Mouse (Mus musculus) thymus, adult 2 months (tissue): Measurements from ENCODE around the gene Acad12. TPM values are rescaled to one million over a fixed set of nuclear protein-coding genes. Genes with fewer than 3 reads are reported as not detected.
"Not testable (repeated sequence)": the region's sequence is repeated elsewhere in the genome, so short reads cannot be mapped to it uniquely, and the experiment has no call there.

Experiments
- DNase-seq: peaks from one replicate; pipeline ENCODE4 v3.0.0; 2021
- H3K27ac ChIP-seq: fragments of 200-500 bp; 2 replicates; pipeline ENCODE4 v1.5.1; 2012; ENCODE audit warnings: low read length, control low read depth; ENCODE audit not compliant: control insufficient read depth, insufficient read depth
- H3K27me3 ChIP-seq: fragments of 200-500 bp; 2 replicates; pipeline ENCODE4 v1.6.1; 2012; ENCODE audit warnings: mild to moderate bottlenecking, low read length, moderate library complexity, mixed read lengths; ENCODE audit not compliant: control insufficient read depth, insufficient read depth
- H3K36me3 ChIP-seq: fragments of 200-500 bp; 2 replicates; pipeline ENCODE4 v1.6.1; 2012; ENCODE audit warnings: mild to moderate bottlenecking, low read length, moderate library complexity; ENCODE audit not compliant: control insufficient read depth, insufficient read depth
- H3K4me1 ChIP-seq: fragments of 200-500 bp; replicated peaks from 2 replicates; pipeline ENCODE4 v1.6.1; 2012; ENCODE audit warnings: low read length; ENCODE audit not compliant: control insufficient read depth, insufficient read depth
- H3K4me3 ChIP-seq: fragments of 200-500 bp; 2 replicates; pipeline ENCODE4 v1.5.1; 2012; ENCODE audit warnings: mild to moderate bottlenecking, low read length, control low read depth, moderate library complexity; ENCODE audit not compliant: control insufficient read depth, insufficient read depth
- CTCF ChIP-seq: fragments of 200-500 bp; IDR thresholded peaks from 2 replicates; pipeline ENCODE4 v1.5.1; 2012; ENCODE audit warnings: mild to moderate bottlenecking, control low read depth, low read length, moderate library complexity, borderline replicate concordance; ENCODE audit not compliant: control insufficient read depth, poor library complexity, insufficient read depth; ENCODE audit errors: extremely low read depth
- POLR2A ChIP-seq: fragments of 200-500 bp; IDR thresholded peaks from 2 replicates; pipeline ENCODE4 v1.6.1; 2012; ENCODE audit warnings: mild to moderate bottlenecking, low read length, control low read depth, moderate library complexity; ENCODE audit not compliant: control insufficient read depth, poor library complexity, insufficient read depth; ENCODE audit errors: extremely low read depth
- WGBS: fragments of 180-500 bp; shearing (Covaris S2); methylation state at CpG from one replicate; pipeline ENCODE4 v1.1.7; 2018; 5-methylcytosine and 5-hydroxymethylcytosine counted together
- polyA plus RNA-seq: library from polyadenylated mRNA; depleted of rRNA; stranded (reverse); fragments of >200 nt; gene quantifications from 2 replicates; pipeline ENCODE4 v1.2.3, GENCODE M21; 2012

Acad12 gene
- polyA plus RNA-seq, 1 experiment = 8.8 TPM

DNA sequence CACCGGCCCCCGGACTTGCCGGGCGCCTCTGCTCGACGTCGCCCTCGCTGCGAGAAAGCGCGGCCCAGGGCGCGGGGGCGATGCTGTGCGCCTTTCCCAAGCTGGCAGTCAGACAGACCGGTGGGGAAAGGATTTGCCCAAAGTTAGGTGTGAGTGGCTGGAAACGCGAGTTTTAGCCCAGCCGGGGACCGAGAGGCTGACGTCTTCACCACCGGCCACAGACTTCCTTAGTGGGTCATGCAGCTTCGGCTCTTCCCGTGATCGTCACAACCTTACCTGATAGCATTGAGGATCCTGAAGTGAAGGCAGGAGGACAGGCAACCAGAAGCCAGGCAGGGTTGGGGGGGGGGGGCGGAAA, 42.1 kb upstream of the Acad12 start:
- DNase-seq = peak; percentile 31
- TF ChIP-seq CTCF (no peak), POLR2A (no peak)
- Histone ChIP-seq H3K4me1 (peaks cover 15% of the 10 kb centered on the region), H3K27ac (no peak overlapping the region), H3K27me3 (no peaks in the 10 kb centered on the region), H3K36me3 (peaks cover 21% of the 10 kb centered on the region), H3K4me3 (peak overlapping the region; percentile 95)
- WGBS = 0% methylated on average over 25 of the region's 26 CpGs

DNA sequence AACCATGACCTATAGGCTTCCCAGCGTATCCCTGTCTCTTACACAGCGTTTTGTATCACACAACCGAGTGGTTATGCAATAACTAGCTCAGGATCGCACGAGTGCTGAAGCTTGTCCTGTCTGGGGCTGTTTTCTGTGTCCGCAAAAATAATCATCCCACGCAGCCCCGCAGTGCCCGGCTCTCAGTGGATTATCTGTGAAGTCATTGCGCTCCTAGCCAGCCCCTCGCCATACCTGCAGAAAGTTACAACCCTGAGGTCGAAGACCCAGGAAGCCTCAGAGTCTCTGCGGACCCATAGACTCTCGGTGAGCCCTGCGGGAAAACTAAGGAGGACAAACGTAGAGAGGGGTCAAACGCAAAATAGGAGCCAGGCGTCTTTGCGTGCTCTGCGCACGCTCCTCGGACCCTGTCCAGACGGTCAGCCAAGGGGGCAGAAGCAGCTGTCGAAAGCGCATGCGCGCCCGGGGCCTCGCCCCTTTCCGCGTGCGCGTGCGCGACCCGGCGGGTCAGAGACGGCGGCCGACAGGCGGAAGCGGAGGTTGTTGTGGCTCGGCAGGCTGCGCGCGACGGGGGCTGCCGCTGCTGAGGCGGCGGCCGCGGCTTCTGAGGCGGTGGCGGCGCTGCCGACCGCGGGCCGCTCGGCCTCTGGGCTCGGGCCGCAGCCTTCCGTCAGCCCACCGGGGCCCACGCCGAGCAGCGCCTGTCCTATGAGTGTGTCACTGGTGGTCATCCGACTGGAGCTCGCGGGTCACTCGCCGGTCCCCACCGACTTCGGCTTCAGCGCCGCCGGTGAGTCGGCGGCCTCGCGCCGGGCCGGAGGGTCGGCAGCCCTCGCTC, 41.5 kb upstream of the Acad12 start, which contains the start of the genes Acad10 and Brap:
Gene Acad10 (minus strand): TSS at position 456 of the 838 bp plus-strand sequence.
Gene Brap (plus strand): TSS at position 505 of the 838 bp plus-strand sequence.
- peaks cover 21% of the 10 kb centered on the region for H3K36me3 ChIP-seq
- TF ChIP-seq POLR2A (peak; percentile 91), CTCF (peak; percentile 69; the same call in 1 of the 2 replicates)
- peak within 1 kb of the TSS; percentile 95 for H3K4me3 ChIP-seq
- H3K27ac ChIP-seq = no peak within 1 kb of the TSS
- under 1% methylated on average over 85 of the region's 85 CpGs for WGBS
- H3K27me3 ChIP-seq = no peaks in the 10 kb centered on the region
- H3K4me1 ChIP-seq = peaks cover 15% of the 10 kb centered on the region
- peak; percentile 92 for DNase-seq

DNA sequence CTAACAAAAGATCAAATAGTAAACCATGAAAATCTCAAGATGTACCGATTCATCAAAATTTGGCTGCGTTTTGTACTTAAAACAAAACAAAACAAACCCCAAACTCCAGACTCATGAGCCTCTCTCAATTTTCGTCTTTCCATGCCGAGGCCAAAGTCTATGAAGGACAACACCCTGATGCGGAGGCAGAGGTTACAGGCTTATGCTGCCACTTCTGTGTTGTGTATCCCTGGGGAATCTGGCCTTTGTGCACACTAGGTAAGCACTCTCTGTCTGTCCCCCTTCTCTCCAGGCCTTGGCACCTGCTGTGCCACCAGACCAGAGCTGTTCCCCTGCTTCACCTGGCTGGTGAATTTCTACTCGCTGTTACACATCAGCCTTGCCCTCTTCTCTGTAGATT, 38.9 kb upstream of the Acad12 start:
- peaks cover 15% of the 10 kb centered on the region for H3K4me1 ChIP-seq
- not testable (repeated sequence) for H3K36me3 ChIP-seq, H3K4me3 ChIP-seq, H3K27me3 ChIP-seq, DNase-seq, H3K27ac ChIP-seq
- WGBS = 94% methylated on average over 6 of the region's 6 CpGs

DNA sequence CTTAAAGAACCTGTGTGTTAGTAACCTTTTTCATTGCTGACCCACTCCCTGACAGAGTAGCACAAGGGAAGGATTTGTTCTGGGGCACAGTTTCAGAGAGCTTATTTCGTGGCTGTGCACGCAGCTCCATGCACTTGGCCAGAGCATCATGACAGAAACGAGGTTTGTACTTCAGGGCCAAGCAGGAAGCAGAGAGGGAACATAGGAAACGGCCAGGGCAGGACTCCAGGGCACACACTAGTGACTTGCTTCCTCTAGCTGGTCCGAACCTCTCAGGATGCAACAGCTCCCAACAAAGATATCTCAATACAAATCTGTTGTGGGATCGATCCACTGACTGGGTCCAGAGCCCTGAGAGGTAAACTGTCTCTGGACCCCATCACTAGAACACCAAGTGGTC, 38.1 kb upstream of the Acad12 start:
- not testable (repeated sequence) for DNase-seq, H3K27ac ChIP-seq, H3K27me3 ChIP-seq, H3K36me3 ChIP-seq, H3K4me3 ChIP-seq
- H3K4me1 ChIP-seq = peaks cover 11% of the 10 kb centered on the region
- 64% methylated on average over 6 of the region's 6 CpGs for WGBS

DNA sequence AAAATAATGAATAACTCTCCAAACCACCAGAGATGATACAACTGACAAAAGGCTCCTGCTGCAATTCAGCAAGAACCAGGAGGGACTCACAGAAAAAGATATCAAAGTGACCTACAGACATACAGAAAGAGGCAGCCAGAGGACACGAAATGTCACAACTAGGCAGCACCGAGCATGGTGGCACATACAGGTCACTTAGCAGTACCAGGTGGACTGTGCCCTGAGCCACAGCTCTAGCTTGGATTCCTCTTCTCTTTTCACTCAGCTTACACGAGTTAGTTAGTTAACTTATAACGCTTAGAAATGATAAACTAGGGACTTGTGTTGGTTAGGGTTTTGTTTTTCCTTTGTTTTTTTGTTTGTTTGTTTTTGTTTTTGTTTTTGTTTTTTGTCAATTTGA, 35.8 kb upstream of the Acad12 start:
- Histone ChIP-seq H3K27me3 (no peaks in the 10 kb centered on the region), H3K36me3 (no peaks in the 10 kb centered on the region), H3K4me3 (no peak overlapping the region), H3K4me1 (peaks cover under 1% of the 10 kb centered on the region; the same call in 1 of the 2 replicates), H3K27ac (no peak overlapping the region)
- DNase-seq = no peak
- 98% methylated on average over 4 of the region's 4 CpGs for WGBS
- no peak for TF ChIP-seq POLR2A
- TF ChIP-seq CTCF = no peak

GRCm38 (mm10) chr5:121649134-121649533, 30.4 kb upstream of the Acad12 start:
- no peak for DNase-seq
- H3K27ac ChIP-seq = no peak overlapping the region
- WGBS = 37% methylated on average over 7 of the region's 7 CpGs
- no peaks in the 10 kb centered on the region for H3K27me3 ChIP-seq
- peaks cover 5% of the 10 kb centered on the region for H3K4me1 ChIP-seq
- TF ChIP-seq POLR2A (no peak), CTCF (no peak)
- no peak overlapping the region for H3K4me3 ChIP-seq
- no peaks in the 10 kb centered on the region for H3K36me3 ChIP-seq

- no peaks in the 10 kb centered on the region for H3K27me3 ChIP-seq
- 96% methylated on average over 9 of the region's 9 CpGs for WGBS
- TF ChIP-seq POLR2A = no peak
- TF ChIP-seq CTCF = no peak
- no peak overlapping the region for H3K27ac ChIP-seq
- DNase-seq = no peak
- no peaks in the 10 kb centered on the region for H3K36me3 ChIP-seq
- H3K4me3 ChIP-seq = no peak overlapping the region
- H3K4me1 ChIP-seq = no peaks in the 10 kb centered on the region
Measured at GRCm38 (mm10) chr5:121639601-121640000, 20.9 kb upstream of the Acad12 start.
